Mouse (Mus musculus) kidney, embryonic 14.5 days (tissue): ENCODE measurements around the gene 5730522E02Rik. TPM values are rescaled to one million over a fixed set of nuclear protein-coding genes. Genes with fewer than 3 reads are reported as not detected.

Source experiments
- ATAC-seq: fragments of 200-750 bp; cut with Nextera tagmentation; 2 replicates; pipeline ENCODE4 v1.8.0; 2017; ENCODE audit warnings: moderate number of reproducible peaks, mild to moderate bottlenecking, moderate TSS enrichment, moderate library complexity; ENCODE audit not compliant: low FRiP score, low TSS enrichment
- H3K27ac ChIP-seq: fragments of 300-500 bp; sonication (generic); 2 replicates; pipeline ENCODE4 v1.5.1; 2014; ENCODE audit warnings: low read depth, mild to moderate bottlenecking, low read length, moderate library complexity, mixed read lengths
- H3K27me3 ChIP-seq: fragments of 300-500 bp; sonication (generic); 2 replicates; pipeline ENCODE4 v1.6.1; 2014; ENCODE audit warnings: mild to moderate bottlenecking, low read length; ENCODE audit not compliant: control insufficient read depth, insufficient read depth
- H3K36me3 ChIP-seq: fragments of 300-500 bp; sonication (generic); 2 replicates; pipeline ENCODE4 v1.6.1; 2014; ENCODE audit warnings: low read length, mixed read lengths; ENCODE audit not compliant: control insufficient read depth, insufficient read depth
- H3K4me1 ChIP-seq: fragments of 300-500 bp; sonication (generic); 2 replicates; pipeline ENCODE4 v1.6.1; 2014; ENCODE audit warnings: low read length, mixed read lengths; ENCODE audit not compliant: control insufficient read depth, insufficient read depth
- H3K4me2 ChIP-seq: fragments of 300-500 bp; sonication (generic); replicated peaks from 2 replicates; pipeline ENCODE4 v1.6.1; 2014; ENCODE audit warnings: low read depth, mild to moderate bottlenecking, low read length
- H3K4me3 ChIP-seq: fragments of 300-500 bp; sonication (generic); 2 replicates; pipeline ENCODE4 v1.5.1; 2014; ENCODE audit warnings: mild to moderate bottlenecking, low read length
- H3K9ac ChIP-seq: fragments of 300-500 bp; sonication (generic); 2 replicates; pipeline ENCODE4 v1.6.1; 2014; ENCODE audit warnings: low read depth, mild to moderate bottlenecking, low read length, moderate library complexity
- H3K9me3 ChIP-seq: fragments of 300-500 bp; sonication (generic); 2 replicates; pipeline ENCODE4 v1.6.1; 2016; ENCODE audit warnings: low read length; ENCODE audit not compliant: control insufficient read depth
- WGBS: fragments of 180-500 bp; shearing (Covaris S2); extraction: QIAGEN DNeasy Blood & Tissue Kit; methylation state at CpG from one replicate; pipeline ENCODE4 v1.1.7; 2014; 5-methylcytosine and 5-hydroxymethylcytosine counted together
- polyA plus RNA-seq: library from polyadenylated mRNA; unstranded; fragments of >200 nt; fragmentation: Nextera tagmentation; extraction: Ambion mirVana; gene quantifications from 2 replicates; pipeline ENCODE4 v1.2.1, GENCODE M21; 2014

5730522E02Rik gene
- polyA plus RNA-seq, 1 experiment from 2014 or later, result 3.1 TPM

DNA sequence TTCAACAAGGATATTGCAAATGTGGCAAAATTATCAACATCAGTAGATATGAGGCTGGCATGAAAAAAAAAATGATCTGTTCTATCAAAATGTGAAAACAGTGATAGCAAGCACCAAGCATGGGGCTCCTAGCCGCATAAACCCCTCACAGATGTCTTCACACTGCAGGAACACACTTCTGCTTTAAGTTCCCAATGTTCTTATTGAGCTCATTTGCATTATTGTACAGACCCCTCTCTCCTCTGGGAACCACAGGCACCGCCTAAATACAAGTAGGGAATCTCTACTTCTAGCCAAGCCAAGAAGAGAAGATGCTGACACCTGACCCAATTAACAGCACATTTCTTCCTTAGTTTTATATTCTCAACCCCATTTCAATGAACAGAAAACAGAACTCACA lies 105.9 kb downstream of the 5730522E02Rik start:
- no peak overlapping the region for H3K4me3 ChIP-seq
- H3K4me1 ChIP-seq, result no peaks in the 10 kb centered on the region
- 57% methylated on average over 2 of the region's 2 CpGs for WGBS
- H3K4me2 ChIP-seq, result no peak overlapping the region
- no peaks in the 10 kb centered on the region for H3K9me3 ChIP-seq
- ATAC-seq, result no peak
- no peaks in the 10 kb centered on the region for H3K36me3 ChIP-seq
- no peak overlapping the region for H3K9ac ChIP-seq
- H3K27ac ChIP-seq, result no peak overlapping the region
- H3K27me3 ChIP-seq, result no peaks in the 10 kb centered on the region

DNA sequence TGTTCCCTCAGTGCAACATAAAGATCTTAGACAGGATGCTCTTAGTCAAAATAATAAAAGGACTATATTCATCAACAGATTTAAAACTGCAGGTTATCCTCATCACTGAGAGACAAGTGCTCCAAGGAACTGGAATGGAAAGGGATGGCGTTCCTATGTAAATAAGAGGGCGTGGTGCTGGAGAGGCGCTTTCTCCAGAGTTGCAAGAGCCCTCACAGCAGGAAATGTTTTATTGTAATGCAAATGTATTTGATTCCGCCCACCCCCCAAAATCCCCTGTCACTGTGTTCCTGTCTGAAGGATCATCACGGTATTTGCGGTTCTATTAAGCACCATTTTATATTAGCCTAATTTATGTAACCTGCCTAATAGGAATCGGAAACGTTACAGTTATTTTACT lies 106.9 kb downstream of the 5730522E02Rik start:
- Histone ChIP-seq H3K9me3 (no peaks in the 10 kb centered on the region), H3K36me3 (no peaks in the 10 kb centered on the region), H3K4me2 (peak overlapping the region; percentile 31; the same call in 1 of the 2 replicates), H3K27me3 (no peaks in the 10 kb centered on the region), H3K27ac (no peak overlapping the region), H3K4me3 (no peak overlapping the region), H3K9ac (no peak overlapping the region), H3K4me1 (no peaks in the 10 kb centered on the region)
- no peak for ATAC-seq
- 3% methylated on average over 8 of the region's 8 CpGs for WGBS

DNA sequence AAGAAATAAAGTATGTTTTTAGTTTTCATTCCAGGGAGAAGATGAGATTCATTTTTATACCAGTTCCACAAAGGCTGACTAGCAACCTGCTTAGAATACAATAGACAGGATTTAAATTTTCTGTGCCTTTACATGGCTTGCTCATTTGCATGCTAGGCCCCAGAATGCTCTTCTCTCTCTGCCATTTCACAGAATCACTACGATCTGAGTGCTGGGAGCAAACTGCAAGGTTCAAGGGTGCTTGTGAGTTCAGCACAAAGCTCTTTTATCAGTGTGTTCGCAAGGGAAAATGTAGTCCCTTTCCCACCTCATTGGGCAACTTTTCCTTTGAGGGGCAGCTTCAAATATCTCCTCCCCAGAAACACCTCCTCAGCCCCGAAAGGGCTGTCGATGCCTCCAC lies 107.7 kb downstream of the 5730522E02Rik start:
- Histone ChIP-seq H3K4me1 (no peaks in the 10 kb centered on the region), H3K9me3 (no peaks in the 10 kb centered on the region), H3K27me3 (no peaks in the 10 kb centered on the region), H3K4me3 (no peak overlapping the region), H3K36me3 (no peaks in the 10 kb centered on the region), H3K9ac (no peak overlapping the region), H3K4me2 (0 out of 2 replicates have a peak overlapping the region, but pooled peaks have one; percentile 31), H3K27ac (no peak overlapping the region)
- WGBS, result 30% methylated on average over 4 of the region's 4 CpGs
- ATAC-seq, result no peak

DNA sequence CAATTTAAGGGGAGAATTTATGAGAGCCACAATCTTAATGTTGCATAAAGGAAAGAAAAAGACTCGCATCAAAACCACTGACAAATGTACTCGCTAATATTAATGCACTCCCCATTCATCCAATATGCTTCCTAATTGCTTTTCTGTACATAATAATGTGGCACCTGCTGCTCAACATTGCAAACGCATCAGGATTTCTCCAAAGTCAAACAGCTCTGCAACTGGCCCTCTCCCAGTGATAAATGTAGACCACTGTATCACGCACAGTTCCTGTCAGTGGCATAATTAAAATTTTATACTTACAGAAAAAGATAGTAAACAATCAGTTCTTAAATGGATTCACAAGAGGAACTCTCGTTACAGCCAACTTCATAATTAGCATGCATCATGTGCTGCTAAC lies 110.5 kb downstream of the 5730522E02Rik start:
- Histone ChIP-seq H3K36me3 (no peaks in the 10 kb centered on the region), H3K4me1 (no peaks in the 10 kb centered on the region), H3K4me2 (no peak overlapping the region), H3K27ac (no peak overlapping the region), H3K9ac (no peak overlapping the region), H3K4me3 (no peak overlapping the region), H3K9me3 (no peaks in the 10 kb centered on the region), H3K27me3 (no peaks in the 10 kb centered on the region)
- WGBS, result 88% methylated on average over 5 of the region's 5 CpGs
- ATAC-seq, result no peak

DNA sequence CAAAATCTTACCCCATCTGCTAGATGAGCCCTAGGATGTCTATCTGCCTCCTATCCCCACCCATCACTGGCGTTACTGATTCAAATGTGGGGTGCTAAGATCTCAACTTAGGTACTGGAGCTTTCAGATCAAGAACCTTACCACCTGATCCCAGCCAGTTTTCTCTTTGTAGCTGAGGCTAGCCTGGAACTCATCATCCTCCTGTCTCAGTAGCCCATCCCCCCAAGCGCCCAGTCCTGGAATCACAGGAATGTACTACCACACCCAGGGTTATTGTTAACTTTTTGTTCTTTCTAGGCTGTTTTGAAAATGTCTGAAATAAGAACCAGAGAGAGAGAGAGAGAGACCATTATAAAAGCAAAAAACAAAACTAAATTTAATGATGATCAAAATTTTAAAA lies 111.6 kb downstream of the 5730522E02Rik start:
- Histone ChIP-seq H3K9me3 (no peaks in the 10 kb centered on the region), H3K4me2 (no peak overlapping the region), H3K9ac (no peak overlapping the region), H3K4me1 (no peaks in the 10 kb centered on the region), H3K4me3 (no peak overlapping the region), H3K27ac (no peak overlapping the region), H3K27me3 (no peaks in the 10 kb centered on the region), H3K36me3 (no peaks in the 10 kb centered on the region)
- WGBS, result 91% methylated on average over 2 of the region's 2 CpGs
- ATAC-seq, result no peak

DNA sequence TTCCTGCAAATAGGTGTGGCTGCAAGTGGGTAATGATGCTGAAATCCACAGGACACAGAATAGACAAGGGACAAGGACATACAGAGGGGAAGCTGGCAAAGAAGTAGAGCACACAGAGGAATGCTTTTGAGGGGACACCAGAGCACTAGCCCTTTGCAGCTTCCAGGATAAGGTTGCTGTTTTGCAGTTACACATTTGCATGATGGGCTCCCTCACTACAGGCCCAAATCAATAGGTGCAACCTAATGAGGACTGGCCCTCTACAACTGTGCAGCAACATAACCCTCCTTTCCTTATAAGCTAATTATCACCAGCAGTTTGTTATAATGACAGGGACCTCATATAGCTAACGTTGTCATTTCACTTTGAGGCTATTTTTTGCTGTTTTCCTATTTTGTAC lies 114.5 kb downstream of the 5730522E02Rik start:
- Histone ChIP-seq H3K9ac (no peak overlapping the region), H3K9me3 (no peaks in the 10 kb centered on the region), H3K27ac (no peak overlapping the region), H3K4me2 (no peak overlapping the region), H3K27me3 (no peaks in the 10 kb centered on the region), H3K36me3 (no peaks in the 10 kb centered on the region), H3K4me1 (no peaks in the 10 kb centered on the region), H3K4me3 (no peak overlapping the region)
- WGBS, result 71% methylated on average over 1 of the region's 1 CpGs
- ATAC-seq, result no peak

DNA sequence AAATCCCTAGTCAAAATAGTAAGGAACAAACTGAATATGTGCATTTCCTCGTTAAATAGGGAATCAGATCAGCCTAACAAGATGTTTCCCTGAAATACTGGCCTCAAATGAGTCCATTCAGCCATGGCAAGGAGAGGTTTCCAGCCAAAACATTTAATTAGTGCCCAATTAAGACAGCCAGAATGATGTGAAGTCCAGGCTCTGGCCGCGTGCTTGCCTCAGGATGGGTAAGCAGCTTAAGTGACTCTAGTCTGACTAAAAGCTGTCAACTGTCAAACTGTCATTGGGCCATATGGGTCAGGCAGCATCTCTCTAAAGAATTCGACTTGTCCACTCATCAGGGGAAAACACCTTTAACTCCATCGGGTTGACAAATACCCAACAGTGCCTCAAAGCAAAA lies 121.6 kb downstream of the 5730522E02Rik start:
- WGBS, result 71% methylated on average over 5 of the region's 5 CpGs

DNA sequence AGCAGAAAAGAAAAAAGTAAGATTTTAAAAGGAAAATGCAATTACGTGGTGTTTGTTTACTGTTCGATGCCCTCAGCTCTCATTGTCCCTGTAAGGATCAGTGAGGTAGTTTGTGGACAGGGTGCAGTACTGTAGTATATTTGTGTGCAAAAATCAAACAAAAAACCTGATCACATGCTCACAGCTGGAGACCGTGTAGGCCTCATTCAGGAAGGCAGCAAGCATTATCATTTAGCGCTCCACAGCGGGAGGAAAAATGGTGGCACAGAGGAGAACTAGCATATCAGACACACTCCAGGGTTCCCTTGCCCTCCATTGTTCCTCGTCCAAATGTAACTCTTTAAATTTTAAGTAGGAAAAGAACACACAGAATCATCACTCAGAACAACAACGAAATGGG lies 123.9 kb downstream of the 5730522E02Rik start:
- WGBS, result 85% methylated on average over 7 of the region's 7 CpGs
- ATAC-seq, result no peak
- Histone ChIP-seq H3K36me3 (no peaks in the 10 kb centered on the region), H3K4me2 (no peak overlapping the region), H3K9ac (no peak overlapping the region), H3K4me1 (no peaks in the 10 kb centered on the region), H3K27me3 (no peaks in the 10 kb centered on the region), H3K4me3 (no peak overlapping the region), H3K27ac (no peak overlapping the region), H3K9me3 (no peaks in the 10 kb centered on the region)

More for the DNA sequence above, 121.6 kb downstream of the 5730522E02Rik start:
- no peak overlapping the region for H3K27ac ChIP-seq
- H3K4me3 ChIP-seq, result no peak overlapping the region
- H3K27me3 ChIP-seq, result no peaks in the 10 kb centered on the region
- no peaks in the 10 kb centered on the region for H3K4me1 ChIP-seq
- no peak overlapping the region for H3K9ac ChIP-seq
- H3K4me2 ChIP-seq, result no peak overlapping the region
- H3K9me3 ChIP-seq, result no peaks in the 10 kb centered on the region
- H3K36me3 ChIP-seq, result no peaks in the 10 kb centered on the region
- no peak for ATAC-seq

DNA sequence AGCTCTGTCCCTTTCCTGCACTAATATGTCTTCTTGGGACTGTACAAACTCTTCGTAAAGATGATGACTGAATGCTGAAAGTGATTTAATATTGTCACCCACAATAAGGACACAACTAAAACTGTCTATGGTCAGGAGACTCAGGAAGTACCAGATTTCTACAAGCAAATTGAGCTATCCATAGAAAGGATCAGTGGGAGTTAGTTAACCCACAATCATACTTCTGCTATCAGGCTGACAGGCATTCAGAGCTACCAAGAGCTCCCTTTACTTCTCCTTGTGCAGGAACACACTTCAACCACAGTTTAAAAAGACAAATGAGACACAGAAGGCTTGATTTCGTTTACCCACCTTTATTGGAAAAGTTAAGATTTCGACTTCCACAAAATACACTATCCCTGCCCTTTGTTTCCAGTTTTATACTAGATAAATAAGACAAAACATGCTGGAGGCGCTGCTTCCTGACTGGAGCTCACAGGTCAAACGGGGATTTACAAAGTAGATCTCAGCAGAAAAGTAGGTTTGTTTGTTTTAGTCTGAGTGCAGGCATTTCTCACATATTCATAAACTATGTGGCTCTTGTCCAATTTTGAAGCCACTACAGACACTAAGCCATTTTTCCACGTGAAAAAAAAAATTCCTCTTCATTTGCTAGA lies 125.1 kb downstream of the 5730522E02Rik start:
- H3K9ac ChIP-seq, result no peak overlapping the region
- H3K4me1 ChIP-seq, result no peaks in the 10 kb centered on the region
- no peaks in the 10 kb centered on the region for H3K9me3 ChIP-seq
- H3K4me3 ChIP-seq, result no peak overlapping the region
- no peak overlapping the region for H3K4me2 ChIP-seq
- H3K27me3 ChIP-seq, result no peaks in the 10 kb centered on the region
- ATAC-seq, result no peak
- H3K36me3 ChIP-seq, result no peaks in the 10 kb centered on the region
- 45% methylated on average over 6 of the region's 6 CpGs for WGBS
- H3K27ac ChIP-seq, result no peak overlapping the region
